Mouse (Mus musculus): ENCODE data around the gene Pole.

Gene Pole

GRCm38 (mm10) chr5:110345553-110345952 is 59.4 kb downstream of the Pole start:
- no peak for DNase-seq

- DNase-seq: no peak
Measured at GRCm38 (mm10) chr5:110347006-110347405, 60.9 kb downstream of the Pole start.

- peak; percentile 68 to 74 for DNase-seq
Measured at GRCm38 (mm10) chr5:110354716-110355115, 68.6 kb downstream of the Pole start.

- DNase-seq: peak; percentile 92 to 96
Measured at GRCm38 (mm10) chr5:110357531-110358179, 71.5 kb downstream of the Pole start.

- DNase-seq: no peak
Measured at GRCm38 (mm10) chr5:110361465-110361864, 75.4 kb downstream of the Pole start.

- DNase-seq: no peak
Measured at GRCm38 (mm10) chr5:110362813-110363178, 76.7 kb downstream of the Pole start.

GRCm38 (mm10) chr5:110363179-110363821 is 77.2 kb downstream of the Pole start:
- peak; percentile 79 to 81 for DNase-seq

GRCm38 (mm10) chr5:110363822-110364545 is 77.9 kb downstream of the Pole start:
- DNase-seq: peak in 1 of 2 experiments; percentile 29

- DNase-seq: peak; percentile 94 to 96
Measured at GRCm38 (mm10) chr5:110376802-110377433, 90.8 kb downstream of the Pole start.

- DNase-seq: no peak
Measured at GRCm38 (mm10) chr5:110378181-110378583, 92.1 kb downstream of the Pole start.

- no peak for DNase-seq
Measured at GRCm38 (mm10) chr5:110379086-110379485, 93.0 kb downstream of the Pole start.

GRCm38 (mm10) chr5:110379823-110380222 is 93.7 kb downstream of the Pole start:
- no peak for DNase-seq

GRCm38 (mm10) chr5:110384491-110384890 is 98.4 kb downstream of the Pole start:
- peak in 1 of 2 experiments; percentile 58 for DNase-seq

- DNase-seq: no peak
Measured at GRCm38 (mm10) chr5:110385263-110385662, 99.2 kb downstream of the Pole start.

- peak; percentile 81 to 87 for DNase-seq
Measured at GRCm38 (mm10) chr5:110386371-110387330, 100.5 kb downstream of the Pole start.
